Mouse (Mus musculus) gastrocnemius, postnatal 25 days (tissue): Measurements from ENCODE around the gene Lpcat2b. TPM values are rescaled to one million over a fixed set of nuclear protein-coding genes. Genes with fewer than 3 reads are reported as not detected.

ENCODE experiments used
- DNase-seq: peaks from one replicate; pipeline ENCODE4 v3.0.0; 2022
- total RNA-seq, 2 experiments: library from RNA; stranded (reverse); gene quantifications; 1 replicate in 1 of 2; 2 replicates in 1 of 2; pipeline ENCODE4 v1.2.3; 2021

Lpcat2b gene
- total RNA-seq, 2 experiments from 2014 or later = not detected

DNA sequence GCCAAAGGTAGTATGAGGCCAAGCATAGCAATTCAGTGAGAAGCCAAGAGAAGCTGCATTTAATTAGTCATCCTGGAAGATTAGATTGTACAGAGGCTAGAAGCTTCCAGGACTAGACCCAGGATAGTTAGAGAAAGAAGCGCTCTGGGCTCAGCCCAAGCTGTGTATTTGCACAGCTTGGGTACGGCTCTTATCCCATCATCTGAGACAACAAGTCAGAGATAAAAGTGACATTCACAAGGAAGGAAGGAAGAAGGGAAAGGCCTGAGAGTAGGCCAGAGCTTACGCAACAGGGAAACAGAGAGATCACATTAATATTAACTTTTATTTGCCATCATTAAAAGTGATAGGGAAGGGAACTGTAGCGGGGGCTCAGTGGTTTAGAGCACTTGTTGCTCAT is 16.6 kb downstream of the Lpcat2b start:
- DNase-seq = no peak

DNA sequence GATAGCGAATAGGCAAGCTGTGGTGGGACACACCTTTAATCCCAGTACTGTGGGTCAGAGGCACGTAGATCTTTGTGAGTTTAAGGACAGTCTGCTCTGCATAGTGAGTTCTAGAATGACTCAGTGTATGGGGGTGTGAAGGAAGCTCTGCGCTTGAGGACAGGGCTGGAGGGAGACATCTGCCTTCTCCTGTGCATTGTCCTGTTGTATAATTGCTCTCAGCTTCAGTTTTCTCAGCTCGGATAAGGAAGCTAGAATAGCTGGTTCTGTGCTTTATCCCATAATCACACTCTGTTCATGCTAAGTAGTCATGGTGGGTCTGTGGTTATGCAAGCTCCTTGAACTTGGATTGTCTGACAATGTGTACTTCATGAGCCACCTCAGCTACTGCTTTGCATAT is 17.4 kb downstream of the Lpcat2b start:
- no peak for DNase-seq

DNA sequence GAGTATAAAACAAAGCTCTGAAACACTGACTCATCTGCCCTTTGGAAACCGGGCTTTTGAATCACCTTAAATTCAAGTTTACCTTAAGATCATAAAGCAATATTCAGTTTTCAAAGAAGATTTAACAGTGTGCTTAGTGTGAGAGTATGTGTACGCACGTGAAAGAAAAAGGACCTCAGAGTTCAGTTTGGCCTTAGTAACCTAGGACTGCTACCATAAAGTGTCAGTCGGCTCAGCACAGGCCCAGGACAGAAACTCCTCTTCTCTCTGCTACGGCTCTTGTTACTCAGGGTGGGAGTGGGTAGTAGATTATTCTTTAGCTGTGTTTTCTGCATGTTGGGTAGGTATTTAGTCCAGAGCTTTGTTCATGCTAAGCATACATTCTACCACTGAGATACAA is 18.3 kb downstream of the Lpcat2b start:
- DNase-seq = no peak

DNA sequence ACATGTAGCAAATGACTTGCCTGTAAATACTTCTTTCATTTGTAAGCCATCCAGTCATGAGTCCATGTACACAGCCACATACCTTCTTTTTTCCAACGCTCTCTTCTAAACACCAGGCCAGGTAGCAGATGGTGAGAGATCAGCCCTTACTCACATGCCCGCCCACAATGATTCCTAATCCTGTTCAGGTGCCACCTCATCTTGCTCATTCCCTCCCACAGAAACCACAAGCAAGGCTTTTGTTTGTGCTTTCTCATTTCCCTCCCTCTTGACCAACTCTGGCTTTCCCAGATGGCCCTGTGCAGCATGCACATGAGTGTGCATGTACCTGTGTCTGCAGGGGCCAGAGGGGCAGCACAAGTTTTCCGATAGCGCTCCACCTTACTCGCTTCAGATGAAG is 18.9 kb downstream of the Lpcat2b start:
- DNase-seq = no peak

DNA sequence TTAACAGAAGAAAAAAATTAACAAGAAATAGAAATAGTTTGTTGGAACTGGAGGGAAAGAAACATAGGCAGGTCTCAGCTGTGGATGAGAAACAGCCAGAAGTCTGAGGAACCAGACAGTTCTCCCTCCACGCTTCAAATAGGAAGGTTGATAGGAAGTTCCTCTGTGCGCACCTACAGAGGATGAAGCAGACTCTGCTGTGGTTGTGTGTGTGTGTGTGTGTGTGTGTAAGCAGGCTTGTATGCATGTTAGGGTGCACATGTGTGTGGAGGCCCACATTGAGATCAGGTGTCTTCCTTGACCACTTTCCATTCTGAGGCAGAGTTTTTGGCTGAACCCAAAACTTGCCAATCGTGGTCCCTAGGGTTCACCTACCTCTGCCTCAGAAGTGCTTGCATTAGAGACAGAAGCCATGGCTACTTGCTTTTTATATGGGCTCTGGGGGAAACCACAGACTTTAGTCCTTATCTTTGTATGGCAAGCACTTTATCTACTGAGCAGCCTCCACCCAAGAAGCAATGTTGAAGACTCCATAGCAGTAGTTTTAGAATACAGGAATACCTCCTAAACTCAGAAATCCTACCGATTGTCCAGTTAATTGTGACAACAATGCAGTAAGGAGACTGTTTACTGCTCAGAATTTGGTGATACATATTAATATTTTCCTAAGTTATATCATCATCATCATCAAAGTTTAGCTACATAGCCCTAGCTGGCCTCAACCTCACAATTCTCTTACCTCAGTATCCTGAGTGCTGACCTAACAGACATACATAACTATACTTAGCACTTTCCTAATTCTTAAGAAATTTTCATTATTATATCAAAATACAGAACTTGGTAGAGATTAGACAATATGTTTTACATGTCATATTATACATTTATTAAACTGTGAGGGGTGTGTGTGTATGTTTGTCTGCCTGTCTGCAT is 31.1 kb downstream of the Lpcat2b start:
- no peak for DNase-seq

DNA sequence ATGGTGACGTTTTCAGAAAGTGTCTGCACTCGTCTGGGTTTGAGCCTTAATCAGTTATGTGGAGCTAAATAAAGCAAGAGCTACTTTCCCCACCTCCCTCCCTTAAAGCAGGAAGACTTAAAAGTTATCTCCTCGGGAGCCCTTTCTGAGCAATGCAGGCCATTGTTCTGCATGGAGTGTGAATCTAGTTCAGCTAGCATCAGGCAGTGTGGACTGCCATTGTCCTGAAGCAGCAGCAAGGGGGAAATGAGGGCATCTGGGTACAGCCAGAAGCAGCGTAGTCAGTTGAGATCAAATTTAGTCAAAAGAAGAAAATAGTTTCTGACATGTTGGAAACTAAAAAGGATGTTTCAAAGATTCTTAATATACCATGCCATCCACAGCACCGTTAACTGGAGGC is 35.2 kb downstream of the Lpcat2b start:
- no peak for DNase-seq

DNA sequence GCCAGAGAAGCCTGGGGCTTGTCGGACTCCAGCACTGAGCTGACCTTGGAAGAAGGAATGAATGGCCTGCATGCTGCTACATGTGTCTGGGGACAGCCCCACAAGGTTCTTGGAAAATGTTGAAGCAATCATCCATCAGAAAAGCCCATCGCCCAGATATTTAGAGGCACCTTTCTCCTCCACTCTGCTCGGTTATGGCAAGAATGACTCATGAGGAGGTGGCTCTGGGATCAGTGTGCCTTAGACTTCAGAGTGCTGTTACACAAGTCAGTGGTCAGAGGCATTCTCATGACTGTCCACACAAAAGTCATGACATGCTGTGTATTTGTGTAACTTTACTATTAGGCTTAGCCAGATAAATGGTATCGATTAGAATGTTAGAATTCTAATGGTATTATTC is 35.7 kb downstream of the Lpcat2b start:
- DNase-seq = no peak

DNA sequence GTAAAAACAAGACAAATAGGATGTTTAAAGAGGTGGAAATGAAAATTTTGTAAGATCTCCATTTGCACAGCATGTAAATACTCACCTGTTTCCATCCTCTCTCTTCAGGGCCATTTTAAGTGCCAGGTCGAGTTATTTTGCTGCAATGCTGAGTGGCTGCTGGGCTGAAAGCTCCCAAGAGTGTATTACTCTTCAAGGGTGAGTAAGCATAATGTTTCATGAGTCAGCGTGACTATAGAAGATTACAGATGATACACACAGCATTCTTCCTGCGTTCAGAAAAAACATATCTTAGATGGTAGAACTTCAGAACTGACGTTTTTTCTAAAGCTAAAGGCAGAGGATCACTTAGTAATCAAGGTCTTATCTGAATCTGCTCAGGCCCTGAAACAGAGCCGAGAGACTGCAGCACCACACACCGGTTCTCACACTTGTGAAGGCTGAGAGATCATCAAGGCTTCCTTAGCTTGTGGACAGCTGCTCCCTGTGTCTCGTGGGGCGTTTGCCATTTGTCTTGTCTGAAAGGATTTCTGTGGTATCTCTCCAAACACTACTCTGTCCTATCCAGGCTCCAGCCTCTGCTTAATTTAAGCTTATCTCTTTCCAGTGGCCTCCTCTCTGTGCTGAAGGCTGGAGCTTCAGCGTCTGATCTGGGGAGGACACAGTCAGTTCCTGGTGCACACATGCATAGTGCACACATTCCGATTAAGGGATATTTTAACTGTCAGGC is 39.4 kb downstream of the Lpcat2b start:
- no peak for DNase-seq

DNA sequence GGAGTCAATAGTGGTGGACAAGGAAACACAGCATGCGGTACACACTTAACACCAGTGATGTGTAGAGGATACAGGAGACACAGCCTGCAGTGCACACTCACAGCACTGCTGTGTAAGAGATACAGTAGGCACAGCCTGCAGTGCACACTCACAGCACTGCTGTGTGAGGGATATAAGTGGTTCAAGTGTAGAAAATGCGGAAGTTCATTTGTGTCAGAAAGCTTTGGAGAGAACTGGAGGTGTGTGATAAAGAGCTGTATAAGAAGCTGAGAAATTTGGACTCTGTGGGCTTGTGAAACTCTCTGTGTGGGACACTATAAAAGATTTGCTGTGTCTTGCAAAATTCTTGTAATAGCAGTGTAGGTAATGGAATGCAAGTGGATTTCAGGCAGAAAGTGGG is 48.8 kb downstream of the Lpcat2b start:
- no peak for DNase-seq

Other genes with a start within 250 kb of the Lpcat2b start
- gene Tgfbr3, start 141.9 kb upstream of the Lpcat2b start, total RNA-seq = 10 to 100 TPM; 13.6 to 20.1 TPM
- gene Brdt, start 100.4 kb upstream of the Lpcat2b start, total RNA-seq = 1 to 10 TPM; 2.3 to 2.4 TPM
- under 1 TPM; 0.64 to 0.75 TPM for gene Ephx4, start 28.8 kb upstream of the Lpcat2b start, total RNA-seq
- gene Btbd8, start 6.4 kb downstream of the Lpcat2b start, total RNA-seq = 10 to 100 TPM in 1 of 2 experiments, 1 to 10 TPM in 1; 8.7 to 10.8 TPM
- gene Gm42669, start 76.1 kb downstream of the Lpcat2b start, total RNA-seq = not detected
- gene 1700028K03Rik, start 103.2 kb downstream of the Lpcat2b start, total RNA-seq = not detected
- 10 to 100 TPM; 10.3 to 11.3 TPM for gene Rpap2, start 165.8 kb downstream of the Lpcat2b start, total RNA-seq
- gene Glmn, start 166.3 kb downstream of the Lpcat2b start, total RNA-seq = 1 to 10 TPM; 5.3 to 5.8 TPM